Mouse (Mus musculus): ENCODE measurements around the gene P4hb.

DNA sequence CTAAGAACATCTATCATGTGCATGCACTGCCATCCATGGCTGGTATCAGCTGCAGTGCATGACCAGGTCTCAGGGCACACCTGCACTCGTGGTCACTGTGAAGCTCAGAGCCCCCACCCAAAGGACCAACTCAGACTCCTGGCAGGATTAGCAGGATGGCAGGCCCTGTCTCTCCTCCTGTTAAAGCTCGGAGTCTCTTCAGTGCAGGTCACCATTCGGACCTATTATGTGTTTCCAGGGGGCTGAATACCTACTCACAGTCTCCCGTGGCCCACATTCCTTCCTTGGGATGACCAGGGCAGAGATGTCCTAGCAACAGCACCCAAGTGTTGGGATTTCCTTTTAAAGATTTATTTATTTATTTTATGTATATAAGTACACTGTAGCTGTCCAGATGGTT lies 55.9 kb downstream of the P4hb start:
- TF ChIP-seq CTCF (IDR thresholded peaks at IDR 0.05; ENCODE audit: extremely low read depth, insufficient read length, insufficient replicate concordance, low read depth, low read length) (no peak), POLR2A (IDR thresholded peaks at IDR 0.05; ENCODE audit: low read depth, low read length) (no peak)
